Mouse (Mus musculus) adrenal gland, adult 18-20 months (tissue): ENCODE results near the gene Sppl3. TPM values are rescaled to one million over a fixed set of nuclear protein-coding genes. Genes with fewer than 3 reads are reported as not detected.

Source experiments
- DNase-seq, 2 experiments: peaks; one replicate each; pipeline ENCODE4 v3.0.0; 2021 to 2022; ENCODE audit warnings: low spot score in 2 of 2
- total RNA-seq, 2 experiments: library from RNA; stranded (reverse); gene quantifications; 1 replicate in 1 of 2; 2 replicates in 1 of 2; pipeline ENCODE4 v1.2.3; 2021

The Sppl3 gene
- total RNA-seq, 2 experiments from 2014 or later, result 40.0 to 44.0 TPM

DNA sequence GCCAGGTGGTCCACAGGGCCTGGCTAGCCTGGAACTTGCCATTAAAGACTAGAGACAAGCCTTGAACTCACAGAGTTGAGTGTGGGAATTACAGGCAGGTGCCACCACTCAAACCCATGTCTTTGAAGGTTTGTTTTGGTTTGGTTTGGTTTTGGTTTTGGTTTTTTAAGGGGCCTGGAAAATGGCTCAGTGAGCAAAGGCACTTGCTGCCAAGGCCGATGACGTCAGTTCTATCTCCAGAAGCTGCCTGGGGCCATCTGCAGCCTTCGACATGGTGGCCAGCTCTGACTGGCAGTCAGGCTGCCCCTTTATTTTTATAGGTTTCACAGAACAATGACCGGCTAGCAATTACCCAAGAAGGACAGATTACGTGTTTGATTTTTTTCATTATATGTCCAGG lies 110.0 kb downstream of the Sppl3 start:
- DNase-seq, result no peak

DNA sequence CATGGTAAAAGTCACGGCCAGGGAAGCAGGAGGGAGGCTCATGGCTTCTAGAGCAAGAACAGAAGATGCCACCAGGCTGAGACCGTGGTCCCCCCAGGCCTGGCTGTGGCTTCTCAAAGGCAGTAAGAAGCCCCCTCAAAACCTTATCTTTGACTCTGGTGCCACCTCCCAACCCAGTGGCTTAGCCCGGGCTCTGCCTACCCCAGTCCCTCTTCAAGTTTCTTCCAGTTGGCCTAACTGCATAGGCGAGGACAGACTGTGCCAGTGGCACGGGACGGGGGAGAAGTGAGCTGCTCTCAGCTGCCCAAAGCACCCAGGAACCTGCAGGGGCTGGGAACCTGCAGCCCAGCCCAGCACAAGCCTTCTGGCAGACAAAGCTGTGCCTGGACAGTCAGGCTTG lies 113.8 kb downstream of the Sppl3 start:
- no peak for DNase-seq

DNA sequence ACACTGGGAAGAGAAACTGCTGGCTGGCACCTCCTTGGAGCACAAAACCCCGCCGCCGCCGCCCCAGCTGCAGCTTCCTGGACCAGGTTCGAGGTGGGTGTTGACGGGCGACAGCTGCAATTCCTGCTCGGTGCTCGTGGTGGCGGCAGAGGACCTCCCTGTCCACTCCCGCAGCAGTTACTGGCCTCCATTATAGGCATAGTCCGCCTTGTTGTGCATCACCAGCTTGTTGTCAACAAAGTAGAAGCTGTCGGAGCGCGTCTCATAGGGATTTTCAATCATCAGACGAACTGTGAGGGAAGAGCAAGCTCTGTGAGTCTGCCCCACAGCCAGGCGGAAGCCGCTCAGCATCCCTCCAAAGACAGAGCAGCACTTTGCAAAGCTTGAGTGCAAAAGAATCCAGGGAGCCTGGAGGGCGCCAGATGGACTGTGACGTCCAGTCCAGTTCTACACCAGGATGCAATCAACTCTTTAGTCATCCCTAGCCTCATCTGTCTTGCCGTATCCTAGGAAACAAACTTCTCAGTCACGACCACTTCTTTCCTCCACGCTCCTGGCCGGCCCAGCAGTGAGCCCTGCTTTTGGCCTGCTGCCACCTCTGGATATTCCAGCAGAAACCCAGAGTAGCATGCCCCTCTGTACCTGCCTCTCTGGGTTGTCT lies 114.4 kb downstream of the Sppl3 start:
- DNase-seq, result peak; percentile 80 to 81

DNA sequence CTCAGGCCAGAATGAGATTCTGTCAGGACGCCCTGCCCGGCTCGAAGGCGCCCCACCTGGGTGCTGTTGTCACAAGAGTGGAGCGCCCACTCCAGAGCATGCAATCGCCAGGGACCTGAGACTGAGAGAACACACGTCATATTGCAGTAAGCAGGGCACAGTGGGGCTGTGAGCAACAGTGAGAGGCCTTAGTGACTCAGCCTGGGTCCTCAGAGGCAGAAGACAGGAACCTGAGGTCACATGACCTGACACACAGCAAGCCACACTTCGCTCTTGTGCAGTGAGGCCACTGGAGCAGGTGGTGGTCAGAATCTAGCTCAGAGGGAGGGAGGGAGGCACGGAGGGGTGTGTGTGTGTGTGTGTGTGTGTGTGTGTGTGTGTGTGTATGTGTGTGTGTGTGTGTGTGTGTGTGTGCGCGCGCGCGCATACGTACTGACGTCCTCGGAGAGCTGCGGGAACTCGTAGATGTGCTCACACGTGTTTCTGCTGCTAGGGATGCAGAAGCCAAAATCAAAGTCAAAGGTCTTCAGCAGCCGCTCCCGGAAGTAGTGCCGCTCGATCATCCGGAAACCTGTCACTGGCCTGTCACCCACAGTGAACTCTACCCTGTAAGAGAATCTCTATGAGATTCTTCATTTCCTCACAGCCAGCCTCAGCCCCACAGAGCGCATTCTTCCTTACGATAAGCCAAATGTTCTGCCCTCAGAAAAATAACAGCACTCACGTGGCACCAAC lies 115.8 kb downstream of the Sppl3 start:
- no peak for DNase-seq

DNA sequence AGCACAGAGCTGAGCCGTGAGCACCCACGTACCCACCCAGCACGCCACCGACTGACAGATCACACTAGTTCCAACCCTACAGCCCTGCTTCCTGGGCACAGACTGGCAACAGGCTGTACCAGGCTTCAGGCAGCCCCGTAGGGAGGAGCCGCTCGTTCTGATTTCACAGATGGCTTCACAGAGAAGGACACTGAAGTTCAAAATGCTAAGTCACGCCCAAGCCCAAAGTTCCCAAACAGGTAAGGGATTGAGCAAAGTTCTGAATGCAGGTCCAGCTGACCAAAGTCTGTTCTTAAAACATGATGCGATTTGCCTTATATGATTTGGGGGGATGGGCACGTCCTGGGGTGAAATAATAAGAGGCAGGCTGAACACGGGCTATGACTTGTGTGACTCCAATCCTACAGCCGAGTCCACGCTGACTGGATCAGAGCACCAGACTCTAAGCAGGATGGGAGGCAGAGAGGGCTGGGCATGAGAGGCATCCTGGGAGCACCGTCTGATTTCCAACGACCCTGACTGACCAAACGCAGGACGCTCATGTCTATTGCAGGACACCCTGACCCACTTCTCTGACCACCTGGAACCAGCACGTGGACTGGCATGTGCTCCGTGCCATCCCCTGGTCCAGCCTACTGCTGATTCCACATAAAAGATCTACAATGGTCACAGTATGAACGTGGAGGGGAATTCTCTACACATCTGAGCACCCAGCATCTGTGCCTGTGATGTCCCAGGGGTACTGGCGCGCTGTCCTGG lies 116.7 kb downstream of the Sppl3 start:
- DNase-seq, result no peak

DNA sequence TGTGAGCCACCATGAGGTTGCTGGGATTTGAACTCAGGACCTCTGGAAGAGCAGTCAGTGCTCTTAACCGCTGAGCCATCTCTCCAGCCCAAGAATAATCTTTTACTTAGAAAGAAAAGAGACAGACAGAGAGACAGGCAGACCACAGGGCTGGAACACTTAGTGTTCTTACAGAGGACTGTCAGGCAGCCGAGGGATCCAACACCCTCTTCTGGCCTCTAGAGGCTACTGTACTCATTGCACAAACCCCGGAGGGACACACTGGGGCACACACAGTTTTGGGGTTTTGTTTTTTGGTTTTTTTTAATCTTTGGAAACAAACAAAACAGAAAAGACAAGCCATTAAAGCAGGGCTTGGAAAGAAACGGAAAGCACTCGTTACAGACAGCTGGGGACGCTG lies 118.4 kb downstream of the Sppl3 start:
- DNase-seq, result no peak

DNA sequence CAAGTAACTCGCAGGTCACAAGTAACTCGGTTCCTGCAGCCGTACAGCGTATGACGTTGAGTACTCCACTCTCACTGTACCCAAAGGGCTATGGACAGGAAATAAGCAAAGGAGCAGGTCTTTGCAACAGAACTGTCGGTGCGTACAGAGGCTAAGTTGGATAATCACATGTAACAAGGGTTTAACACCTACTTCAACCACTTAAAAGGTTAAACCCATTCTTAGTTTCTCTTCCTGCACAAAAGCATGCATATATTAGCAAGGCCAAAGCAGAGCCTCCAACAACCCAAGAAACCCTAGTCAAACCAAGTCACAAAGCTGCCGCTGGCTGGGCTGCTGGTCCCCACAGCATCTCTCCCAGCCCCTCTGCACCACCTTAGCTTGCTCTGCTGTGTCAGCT lies 121.5 kb downstream of the Sppl3 start:
- DNase-seq, result no peak

DNA sequence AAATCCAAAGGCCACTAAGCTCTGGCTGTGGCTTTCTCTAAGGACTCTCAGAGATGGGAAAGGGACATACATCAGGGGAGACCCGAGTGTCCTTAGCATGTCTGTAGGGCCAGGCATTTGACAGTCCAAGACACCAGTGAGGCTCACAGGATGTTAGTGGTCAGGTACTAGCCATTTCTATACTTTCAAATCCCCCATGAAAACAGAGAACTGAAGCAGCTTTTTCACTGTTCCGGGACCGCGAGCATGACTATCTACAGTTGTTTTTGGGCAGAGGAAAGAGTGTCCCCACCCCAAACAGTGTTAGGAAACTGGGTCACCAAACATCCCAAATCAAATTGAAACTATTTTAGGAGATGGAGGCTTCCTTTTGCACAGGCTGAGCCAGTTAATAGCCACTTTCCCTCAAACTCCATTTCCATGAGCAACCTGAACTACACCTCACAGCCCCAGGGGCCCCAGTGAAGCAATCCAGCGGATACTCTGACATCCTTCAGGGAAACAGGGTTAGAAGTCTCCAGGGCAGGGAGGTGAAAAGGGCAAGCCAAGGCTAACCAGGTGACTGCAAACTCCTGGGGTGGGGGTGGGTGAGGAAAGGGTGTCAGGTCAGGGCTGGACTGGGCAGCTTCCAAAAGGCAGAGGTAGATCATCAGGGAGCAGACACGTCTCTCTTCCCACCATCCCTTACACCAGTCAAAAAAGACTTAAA lies 122.6 kb downstream of the Sppl3 start:
- DNase-seq, result no peak

DNA sequence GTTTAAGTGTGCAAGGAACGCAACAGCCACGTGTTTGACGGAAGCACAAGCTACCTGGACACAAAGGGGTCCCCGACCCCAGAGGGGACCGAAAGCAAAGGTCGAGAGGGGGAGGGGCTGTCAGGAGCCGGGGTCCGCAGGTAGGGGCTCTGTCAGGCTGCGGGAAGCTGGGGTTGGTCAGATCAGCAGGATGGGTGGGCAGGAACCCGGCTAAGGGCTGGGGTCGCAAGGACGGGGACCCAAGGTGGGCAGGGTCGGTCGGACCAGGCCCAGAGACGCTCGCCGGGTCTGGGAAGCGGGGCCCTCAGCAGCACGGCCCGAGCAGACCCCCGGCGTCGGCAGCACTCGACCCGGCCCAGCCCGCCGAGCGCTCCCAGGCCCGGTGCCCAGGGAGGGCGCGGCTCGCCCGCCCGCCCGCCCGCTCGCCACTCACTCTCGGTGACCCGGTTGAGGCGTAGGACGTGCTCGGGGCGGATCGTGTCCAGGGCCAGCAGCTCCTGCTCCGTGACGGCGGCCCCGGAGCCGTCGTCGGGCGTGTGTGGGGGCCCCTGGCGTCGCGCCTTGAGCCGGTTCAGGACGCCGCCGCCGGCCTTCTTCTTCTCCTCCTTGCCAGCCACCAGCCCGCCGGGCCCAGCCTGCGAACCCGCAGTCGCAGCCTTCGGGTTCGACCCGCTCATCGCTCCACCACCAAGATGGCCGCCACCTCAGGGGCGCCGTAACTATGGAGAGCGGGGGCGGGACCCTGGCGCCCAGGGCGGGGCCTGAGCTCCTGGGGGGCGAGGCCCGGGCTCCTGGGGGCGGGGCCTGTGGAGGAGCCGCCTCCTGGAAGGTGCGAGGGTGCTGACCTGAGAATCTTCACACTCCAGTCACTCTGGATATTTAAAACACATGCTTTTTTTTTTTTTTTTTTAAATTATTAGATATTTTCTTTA lies 123.6 kb downstream of the Sppl3 start, which contains the start of gene Unc119b:
TSS of gene Unc119b (minus strand) at position 742 of the 932 bp plus-strand sequence.
- DNase-seq, result peak; percentile 89 to 90

DNA sequence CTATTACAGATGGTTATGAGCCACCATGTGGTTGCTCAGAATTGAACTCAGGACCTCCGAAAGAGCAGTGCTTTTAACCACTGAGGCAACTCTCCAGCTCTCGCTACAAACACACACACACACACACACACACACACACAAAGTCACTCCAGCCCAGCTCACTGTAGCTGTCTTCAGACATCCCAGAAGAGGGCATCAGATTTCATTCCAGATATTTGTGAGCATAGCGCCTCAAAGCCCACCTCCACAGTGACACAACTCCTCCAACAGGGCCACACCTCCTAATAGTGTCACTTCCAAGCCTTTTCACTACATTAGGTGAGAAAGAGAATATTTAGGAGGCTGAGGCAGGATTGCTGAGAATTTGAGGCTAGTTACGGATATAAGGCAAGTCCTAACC lies 128.2 kb downstream of the Sppl3 start:
- no peak for DNase-seq

DNA sequence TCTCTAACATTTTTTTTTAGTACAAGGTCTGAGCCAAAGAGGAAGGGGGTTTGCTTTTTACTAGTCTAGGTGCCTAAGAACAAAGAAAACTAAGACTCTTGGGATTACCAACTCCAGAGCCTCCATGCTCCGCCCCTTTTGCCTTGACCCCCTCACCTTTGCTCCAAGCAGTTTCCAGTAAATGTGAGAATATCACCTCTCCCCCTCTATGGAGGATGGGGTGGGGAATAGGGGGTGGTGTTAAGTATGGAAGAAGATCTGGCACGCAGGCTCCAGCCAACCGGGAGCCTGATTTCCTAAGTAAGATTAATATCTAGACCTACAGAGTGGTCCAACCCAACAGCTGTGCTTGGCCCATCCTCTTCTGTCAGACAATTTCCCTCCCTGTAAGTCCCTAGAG lies 129.8 kb downstream of the Sppl3 start:
- no peak for DNase-seq

DNA sequence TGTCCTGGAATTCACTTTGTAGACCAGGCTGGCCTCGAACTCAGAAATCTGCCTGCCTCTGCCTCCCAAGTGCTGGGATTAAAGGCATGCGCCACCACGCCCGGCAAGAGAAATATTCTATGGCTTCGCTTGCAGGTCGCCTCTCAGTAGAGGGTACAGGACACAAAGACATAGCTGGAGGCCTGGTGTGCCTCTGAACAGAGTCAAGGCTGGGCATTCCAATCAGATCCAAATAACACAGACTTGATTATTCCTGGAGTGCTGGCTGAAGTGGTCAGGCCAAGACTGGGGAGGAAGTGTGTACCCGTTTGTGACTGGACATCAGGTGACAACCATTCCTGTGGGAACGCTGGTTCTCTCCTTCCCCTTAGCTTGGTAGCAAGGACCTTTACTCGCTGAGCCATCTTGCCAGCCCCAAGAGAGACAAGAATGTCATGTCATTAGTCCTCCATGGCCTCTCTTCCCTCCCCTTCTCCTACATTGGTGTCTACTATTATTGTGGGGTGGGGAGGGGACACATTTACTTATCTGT lies 131.3 kb downstream of the Sppl3 start:
- no peak for DNase-seq

DNA sequence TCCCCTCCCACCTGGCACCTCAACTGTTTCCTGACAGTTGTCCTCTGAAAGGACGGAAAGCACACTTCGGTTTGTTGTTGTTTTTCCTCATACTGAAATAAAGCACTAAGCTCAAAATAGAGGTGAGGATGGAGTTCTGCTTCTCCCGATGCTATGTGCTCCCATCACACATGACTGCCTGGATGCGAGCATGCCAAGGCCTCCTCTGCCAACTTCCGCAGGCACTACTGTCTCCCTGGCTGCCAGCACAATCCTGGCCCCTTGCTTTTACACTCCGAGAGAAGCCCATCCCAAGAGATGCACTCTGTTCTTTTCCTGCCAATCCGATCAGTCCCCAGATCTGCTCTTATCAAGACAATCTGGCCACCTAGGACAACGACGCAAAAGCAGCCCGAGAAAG lies 132.6 kb downstream of the Sppl3 start:
- no peak for DNase-seq

DNA sequence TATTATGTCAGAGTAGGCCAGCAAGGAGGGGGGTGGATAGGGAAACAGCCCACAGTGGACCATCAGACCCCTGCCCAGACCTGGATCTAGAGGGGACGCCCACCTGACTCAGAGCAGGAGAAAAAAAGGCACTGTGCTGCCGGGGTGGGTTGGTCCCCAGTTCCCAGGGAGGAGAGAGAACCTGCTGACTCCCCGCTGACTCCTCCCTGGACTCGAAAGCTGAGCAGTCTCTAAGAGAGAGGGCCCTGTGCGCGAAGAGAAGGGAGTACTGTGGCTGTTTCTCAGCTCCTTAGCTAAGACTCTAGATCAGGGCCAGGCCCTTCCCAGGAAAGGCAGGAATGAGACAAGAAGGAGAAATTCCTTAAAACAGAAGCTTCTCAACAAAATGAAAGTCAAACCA lies 133.5 kb downstream of the Sppl3 start:
- DNase-seq, result no peak

DNA sequence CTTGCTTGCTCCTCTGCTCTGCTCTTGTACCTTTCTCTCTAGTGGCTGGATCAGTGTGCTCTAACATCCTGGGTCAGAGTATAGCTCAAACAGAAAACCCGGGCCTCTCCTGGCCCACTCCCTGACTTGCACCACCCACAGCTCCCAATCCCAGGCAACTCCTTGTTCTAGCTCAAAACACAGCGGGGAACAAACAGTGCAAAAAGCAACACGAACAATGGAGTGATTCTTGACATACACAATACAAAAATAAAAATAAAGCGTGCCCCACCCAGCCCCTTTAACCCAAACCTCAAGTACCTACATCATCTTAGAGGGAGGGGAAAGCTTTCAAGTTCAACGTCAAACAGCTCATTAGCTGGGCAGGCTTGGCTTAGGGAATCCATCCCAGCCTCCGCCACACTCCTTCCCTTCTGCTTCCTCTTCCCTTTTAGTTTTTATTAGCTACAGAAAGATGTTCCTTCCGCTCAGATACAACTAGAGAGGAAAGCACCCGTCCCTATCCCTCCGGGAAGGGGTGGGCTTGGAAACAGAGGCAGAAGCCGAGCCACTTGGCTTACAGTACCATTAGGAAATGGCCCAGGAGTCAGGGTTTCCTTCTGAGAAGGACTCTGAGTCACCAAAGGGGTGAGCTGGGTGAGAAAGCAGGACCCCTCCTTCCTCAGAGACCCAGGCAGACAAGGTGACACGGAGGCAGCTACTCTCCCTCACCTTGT lies 134.5 kb downstream of the Sppl3 start:
- no peak for DNase-seq

DNA sequence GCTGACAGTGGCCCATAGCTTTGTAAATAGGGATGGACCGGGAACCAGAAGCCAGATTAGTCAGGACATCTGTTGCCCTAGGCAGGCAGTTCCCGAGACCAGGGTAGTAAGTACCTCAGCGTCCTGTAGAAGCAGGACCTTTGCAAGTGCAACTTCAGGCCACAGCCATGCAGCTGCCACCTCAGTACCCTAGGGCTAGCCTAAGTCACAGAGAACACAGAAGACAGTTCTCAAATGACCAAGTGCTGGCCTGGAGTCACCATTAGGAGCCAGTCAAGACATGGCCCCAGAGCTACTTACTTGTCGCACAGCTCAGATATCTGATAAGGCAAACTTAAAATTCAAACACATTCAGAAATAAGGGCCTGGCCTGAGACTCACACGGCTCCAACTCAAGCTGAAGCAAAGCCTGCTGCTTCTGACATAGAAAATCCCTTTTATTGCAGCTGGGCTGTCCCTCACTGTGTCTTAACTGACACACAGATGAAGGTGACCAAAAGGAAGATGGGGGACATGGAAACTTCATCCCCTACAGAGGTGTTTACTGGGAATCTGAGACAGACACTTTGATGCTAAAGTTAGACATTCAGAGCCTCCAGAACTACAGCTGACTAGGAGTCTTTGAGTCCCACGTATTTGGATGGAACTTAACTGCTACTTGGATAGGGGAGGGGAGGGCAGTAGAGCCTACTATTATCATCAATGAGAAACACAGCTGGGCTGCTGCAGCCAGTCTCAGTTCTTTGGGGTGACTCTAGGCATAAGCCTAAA lies 135.2 kb downstream of the Sppl3 start:
- DNase-seq, result no peak

DNA sequence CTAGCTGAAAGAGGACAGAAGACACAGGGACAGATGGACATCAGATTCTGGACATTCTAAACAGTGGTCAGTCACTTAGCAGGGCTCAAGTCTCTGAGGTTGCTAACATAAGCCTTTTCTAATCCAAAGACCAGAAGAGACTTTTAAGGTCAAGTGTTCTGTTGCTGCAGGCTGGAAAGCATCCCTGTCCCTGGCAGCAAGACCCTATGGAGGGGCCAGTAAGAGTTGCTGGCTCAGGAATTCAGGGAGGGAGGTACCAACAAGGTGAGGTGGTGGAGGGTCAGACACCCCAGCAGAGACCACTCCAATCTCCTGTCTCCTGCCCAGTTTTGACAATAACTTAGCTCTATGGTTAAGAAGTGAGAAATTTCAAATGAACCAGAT lies 135.8 kb downstream of the Sppl3 start:
- no peak for DNase-seq

DNA sequence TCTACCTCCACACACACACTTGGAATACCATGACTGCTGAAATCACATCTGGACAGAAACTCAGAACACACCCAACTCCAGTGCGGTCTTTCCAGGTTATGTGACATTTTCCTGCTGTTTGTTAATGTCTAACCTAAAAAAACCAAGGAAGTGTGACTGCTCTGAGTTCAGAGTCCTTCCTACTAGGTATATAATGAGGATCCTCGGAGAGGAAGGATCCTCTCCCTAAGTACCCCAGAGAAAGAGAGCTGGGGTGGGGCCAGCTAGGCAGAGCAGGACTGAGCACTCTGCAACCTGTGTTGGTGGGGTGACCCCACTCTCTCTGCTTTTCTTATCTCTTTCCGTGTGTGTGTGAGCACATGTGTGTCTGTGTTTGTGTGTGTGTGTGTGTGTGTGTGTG lies 136.5 kb downstream of the Sppl3 start:
- DNase-seq, result no peak

DNA sequence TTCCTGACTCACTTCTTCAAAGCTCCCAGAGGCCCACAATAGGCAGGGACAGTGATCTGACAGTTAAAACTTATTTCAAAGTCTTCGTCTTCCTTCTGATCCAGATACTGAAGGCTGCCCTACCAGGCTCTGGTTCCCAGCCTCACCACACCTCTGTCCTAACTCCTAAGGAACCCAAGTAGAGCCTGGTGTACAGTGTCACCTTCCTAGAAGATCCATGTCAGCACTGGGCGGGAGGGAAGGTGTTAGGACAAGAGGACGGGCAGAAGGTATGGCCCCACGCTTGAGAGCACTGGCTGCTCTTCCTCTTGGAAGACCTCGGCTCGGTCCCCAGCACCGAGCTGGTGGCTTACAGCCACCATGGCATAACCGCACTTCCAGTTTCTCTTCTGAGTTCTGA lies 137.4 kb downstream of the Sppl3 start:
- DNase-seq, result no peak
